Mouse (Mus musculus): Measurements from ENCODE around the gene Fgfrl1.

GRCm38 (mm10) chr5:108718051-108718450, 25.9 kb downstream of the Fgfrl1 start:
- no peak for TF ChIP-seq CTCF (IDR thresholded peaks at IDR 0.05; ENCODE audit: control insufficient read depth, insufficient read depth, low read length)
- no peak for TF ChIP-seq POLR2A (IDR thresholded peaks at IDR 0.05; ENCODE audit: borderline replicate concordance, control insufficient read depth, low read depth, low read length)

All from bone marrow, adult 2 months (tissue).